Mouse (Mus musculus) spleen, postnatal 36 days (tissue): ENCODE data around the gene Vps35l.

Source experiments
- DNase-seq, 2 experiments: peaks; one replicate each; pipeline ENCODE4 v3.0.0; 2022; ENCODE audit warnings: low spot score in 2 of 2, mixed read lengths in 1 of 2

The Vps35l gene

DNA sequence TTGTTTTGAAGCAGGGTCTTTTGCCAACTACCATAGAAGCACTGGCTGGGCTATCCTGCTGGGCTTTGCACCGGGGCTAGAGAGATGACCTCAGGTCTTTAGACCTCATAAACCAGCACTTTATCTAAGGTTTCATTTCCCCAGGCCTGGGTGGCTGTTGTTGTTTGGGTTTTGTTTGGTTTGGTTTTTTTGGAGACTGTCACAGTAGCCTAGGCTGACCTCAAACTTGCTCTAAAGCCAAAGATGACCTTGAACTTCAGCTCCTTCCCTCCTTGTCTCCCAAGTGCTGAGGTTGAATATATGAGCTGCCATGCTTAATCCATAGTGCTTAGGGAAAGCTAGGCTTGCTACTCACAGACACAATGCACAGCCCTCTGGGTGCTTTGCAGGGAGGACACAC is 79.6 kb downstream of the Vps35l start:
- DNase-seq, result no peak

DNA sequence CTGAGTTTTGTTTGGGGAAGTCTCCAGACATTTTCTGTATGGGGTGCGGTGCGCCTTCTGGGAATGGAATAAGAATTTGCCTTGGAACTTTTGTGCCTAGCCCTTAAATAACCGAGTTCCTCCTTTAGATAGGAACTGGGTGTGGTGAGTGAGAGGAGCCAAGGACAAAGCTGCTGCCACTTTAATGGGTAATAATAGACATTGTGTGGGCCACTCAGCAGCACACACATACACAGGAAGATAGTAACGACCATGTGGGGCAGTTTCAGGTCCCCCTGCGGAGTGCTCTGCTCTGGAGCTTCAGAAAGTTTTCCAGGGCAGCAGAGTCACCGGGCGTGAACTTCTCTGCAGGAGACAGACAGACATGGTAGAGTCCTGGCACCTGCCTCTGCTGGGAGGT is 81.3 kb downstream of the Vps35l start:
- DNase-seq, result no peak

DNA sequence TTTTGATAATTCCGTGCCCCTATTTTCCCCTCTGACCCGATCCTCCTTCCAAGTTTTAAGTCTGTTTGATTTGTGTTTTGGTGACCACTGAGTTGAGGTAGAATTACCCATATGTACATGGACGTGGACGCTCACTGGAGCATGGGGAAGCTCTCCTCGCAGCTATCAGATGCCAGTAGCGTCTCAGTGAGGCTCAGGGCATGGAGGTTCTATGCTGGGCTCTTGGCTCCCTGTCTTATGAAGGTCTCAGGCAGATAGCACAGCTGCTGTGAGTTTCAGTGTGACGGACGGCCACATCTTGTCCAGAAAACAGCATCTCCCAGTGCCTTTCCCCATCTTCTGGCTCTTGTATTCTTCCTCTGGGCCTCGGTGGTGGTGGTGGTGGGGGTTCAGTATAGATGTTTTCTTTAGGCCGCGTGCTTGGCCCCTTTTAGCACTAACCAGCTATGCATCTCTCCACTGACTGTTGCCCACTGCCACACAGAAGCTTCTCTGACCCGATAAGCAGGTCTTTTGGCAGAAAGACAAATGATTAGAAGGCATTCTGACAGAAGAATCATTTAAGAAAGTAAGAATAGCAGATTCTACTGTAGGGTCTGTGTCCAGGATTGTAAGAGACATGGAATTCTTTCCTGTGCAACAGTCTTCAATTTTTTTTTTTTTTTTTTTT is 82.0 kb downstream of the Vps35l start:
- no peak for DNase-seq

DNA sequence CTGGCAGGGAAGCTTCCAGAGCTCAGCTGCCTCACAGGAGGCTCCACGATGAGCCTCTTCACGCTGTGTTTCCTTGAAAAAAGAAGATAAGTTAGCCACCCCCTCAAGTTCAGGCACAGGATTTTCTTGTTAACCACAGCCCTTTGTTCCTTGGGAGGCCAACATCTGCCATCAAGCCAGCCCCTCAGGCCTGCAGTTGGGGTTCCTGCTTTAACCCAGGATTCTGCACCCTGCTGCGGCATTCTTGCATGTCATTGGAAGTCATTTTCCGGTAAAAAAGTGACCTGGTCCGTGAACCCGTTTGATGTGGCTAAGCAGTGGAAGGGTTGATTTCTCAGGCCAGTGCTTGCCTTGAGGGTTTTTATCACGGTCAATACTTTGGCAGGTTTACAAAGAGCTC is 84.4 kb downstream of the Vps35l start:
- no peak for DNase-seq

DNA sequence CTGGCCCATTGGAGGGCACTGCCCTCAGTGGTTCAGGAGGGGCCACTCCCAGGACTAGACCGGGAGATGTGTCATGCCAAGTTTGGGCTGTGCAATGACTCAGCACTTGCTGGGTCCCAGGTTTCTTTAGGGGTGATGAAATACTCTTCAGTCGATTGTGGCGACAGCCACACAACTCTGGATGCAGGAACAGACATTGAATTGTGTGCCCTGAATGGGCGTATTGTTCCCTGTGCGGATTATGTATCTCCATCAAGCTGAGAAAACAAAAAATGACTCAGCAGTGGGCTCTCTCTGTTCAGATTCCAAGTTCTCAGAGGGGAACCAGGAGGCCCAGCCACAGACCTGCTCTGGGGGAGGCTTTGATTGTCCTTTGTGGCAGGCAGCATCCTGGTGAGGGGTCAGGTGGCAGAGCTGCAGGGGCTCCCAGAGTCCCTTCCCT is 88.0 kb downstream of the Vps35l start:
- DNase-seq, result no peak

DNA sequence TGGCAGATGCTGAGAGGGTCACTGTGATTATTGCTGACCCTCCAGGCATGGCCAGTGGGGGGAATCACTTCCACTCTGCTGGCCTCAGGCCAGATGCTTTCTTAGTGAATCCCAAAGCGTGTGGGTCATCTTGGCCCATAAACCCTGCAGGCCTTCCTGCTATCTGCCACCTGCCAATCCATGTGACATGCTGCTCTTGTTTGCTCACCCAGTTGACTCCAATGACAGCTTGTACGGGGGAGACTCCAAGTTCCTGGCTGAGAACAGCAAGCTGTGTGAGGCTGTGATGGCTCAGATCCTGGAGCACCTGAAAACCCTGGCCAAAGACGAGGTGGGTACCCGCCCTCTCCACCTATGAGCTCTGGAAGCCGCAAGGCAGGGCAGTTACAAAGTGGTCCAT is 97.9 kb downstream of the Vps35l start:
- no peak for DNase-seq

DNA sequence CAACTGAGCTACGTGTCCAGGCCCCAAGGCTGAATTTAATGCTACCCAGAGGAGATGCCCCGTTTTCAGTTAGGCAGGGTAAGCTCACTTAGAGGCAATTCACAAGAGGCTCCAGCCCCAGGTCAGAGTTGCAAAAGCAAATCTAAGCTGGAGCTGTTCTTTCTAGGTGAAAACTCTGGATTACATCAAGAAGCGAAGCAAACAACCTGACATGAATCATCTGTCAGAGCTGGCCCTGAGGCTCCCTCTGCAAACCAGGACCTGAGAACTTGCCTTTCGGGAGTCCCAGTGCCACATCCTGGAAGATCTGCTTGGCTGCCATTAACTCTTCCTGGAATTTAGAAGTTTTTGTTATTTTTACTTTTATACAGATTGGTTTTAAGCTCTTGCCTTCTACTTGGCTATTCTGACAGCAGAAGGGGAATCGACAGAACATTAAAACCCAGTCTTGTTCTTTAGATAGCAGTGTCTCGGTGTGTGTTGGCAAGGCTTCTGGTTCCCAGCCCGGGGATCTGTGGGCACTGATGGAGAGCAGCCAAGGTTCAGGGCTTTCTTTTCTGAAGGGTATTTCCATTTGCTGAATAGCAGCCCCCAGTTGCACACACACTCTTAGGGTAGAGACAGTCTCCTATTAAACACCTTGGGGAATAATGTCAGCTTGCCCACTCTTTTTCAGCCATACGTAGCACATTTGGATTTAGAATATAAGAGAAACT is 101.2 kb downstream of the Vps35l start:
- DNase-seq, result no peak

DNA sequence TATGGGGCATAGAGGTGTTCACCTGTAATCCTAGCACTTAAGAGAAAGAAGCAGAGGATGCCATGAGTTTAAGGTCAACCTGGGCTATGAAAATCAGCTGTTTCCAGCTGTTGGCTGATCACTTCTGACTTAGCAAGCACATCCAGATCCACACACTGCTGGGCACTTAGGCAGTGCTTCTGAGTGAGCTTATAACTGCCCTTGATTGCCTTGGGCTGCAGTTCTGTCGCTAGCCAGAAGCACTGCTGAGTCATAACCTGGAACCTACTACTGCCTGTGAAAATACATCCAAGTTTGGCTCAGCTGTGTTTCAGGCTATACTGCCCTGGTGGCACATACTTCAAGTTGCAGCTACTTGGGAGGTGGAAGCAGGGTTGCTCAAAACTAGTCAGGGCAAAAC is 101.8 kb downstream of the Vps35l start:
- DNase-seq, result no peak

DNA sequence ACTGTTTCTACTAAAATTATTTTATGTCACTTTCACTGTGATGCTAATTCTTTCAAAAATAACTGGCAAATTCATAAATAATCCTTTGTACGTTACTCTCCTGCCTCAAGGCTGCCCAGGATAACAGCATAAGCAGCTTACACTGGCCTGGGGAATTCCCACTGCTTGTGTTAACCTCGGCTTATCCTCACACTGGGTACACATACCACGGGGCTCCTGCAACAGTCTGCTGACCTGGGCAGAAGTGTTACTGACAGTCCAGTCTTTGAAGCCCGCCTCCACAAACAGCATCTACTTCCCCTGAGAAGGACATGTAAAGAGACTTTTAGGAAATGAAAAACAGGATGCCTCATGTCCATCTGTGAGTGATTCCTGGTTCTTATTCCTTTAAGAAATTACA is 102.9 kb downstream of the Vps35l start:
- no peak for DNase-seq

DNA sequence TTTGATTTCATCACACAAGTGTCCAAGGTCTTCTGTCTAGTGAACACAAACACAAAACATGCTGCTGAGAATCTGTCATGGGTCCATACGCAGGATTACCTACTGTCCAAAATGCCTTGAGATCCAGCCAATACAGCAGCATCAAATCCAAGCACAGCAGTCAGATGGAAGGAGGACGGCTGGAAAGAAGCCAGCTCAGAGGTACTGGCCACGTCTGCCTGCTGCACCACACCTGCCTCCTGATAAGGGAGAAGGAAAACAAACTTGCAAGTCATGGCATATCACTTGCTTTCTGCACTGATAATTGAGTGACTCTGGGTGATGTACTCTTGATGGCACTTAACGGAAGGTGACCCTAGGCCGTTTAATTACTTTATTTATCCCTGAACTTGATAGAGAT is 105.1 kb downstream of the Vps35l start:
- no peak for DNase-seq

DNA sequence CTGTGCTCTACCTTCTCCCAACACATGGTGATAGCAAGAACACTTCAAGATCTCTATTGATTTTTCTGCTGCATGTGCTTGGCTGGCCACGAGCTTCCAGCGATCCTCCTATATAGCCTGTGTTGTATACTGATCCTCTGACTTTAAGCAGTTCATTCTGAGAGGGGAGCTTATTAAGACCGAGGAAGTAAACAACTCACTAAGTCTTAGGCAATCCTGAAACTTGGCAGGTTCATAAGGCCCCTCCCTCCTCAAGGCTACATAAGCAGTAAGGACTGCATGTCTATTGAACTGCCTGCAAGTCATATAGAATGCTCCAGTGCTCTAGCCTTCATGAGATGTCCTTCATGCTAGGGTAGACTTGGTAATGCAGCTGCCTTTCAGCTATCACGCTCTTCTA is 106.3 kb downstream of the Vps35l start:
- no peak for DNase-seq

DNA sequence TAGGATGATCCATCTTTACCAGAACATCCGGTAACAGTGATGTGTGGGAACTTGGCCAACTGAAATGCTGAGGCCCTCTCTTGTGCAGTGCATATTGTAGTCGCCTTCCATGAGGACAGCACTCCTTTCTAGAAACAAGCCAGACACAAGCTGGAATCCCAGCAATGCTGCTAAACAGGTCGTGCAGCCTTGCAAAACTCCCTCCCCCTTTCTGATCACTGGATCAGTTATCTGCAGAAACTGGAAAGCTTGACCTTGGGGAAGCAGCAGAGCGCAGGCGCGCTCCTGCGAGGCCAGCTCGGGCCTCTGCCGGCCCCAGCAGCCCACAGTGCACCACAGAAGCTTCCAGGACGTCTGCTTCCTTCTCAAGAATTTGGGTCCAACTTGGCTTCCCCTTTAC is 108.8 kb downstream of the Vps35l start:
- no peak for DNase-seq

DNA sequence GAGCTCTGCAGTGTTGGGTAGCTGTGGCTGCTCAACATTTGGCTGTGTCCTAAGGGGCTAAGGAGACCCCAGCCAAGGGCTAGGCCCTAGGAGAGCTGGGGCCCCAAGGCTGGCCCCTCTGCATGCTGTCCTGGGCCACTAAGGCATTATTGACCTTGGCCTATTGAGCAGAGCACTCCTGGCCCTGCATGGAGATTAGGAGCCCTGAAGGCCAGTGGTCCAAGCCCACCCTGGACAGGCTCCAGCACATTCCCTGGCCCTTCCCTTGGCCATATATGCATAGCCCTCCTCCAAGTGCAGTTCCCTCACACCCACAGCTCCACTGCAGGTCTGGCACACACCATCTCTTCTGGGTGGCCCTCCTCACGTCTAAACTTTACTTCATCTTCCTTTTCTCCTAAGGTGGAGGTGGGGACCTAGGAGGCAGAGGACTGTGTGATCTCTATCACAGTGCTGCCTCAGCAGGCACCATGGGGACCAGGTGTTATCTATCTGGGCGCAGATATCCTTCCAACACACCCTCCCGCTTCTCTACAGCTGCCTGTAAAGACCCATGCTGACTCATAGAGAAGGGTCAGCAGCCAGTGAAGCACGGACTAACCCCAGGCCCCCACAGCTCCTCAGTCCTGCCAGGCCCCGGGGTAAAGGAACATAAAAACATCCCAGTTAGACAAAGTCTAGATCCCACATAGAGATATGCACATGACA is 109.7 kb downstream of the Vps35l start:
- no peak for DNase-seq

DNA sequence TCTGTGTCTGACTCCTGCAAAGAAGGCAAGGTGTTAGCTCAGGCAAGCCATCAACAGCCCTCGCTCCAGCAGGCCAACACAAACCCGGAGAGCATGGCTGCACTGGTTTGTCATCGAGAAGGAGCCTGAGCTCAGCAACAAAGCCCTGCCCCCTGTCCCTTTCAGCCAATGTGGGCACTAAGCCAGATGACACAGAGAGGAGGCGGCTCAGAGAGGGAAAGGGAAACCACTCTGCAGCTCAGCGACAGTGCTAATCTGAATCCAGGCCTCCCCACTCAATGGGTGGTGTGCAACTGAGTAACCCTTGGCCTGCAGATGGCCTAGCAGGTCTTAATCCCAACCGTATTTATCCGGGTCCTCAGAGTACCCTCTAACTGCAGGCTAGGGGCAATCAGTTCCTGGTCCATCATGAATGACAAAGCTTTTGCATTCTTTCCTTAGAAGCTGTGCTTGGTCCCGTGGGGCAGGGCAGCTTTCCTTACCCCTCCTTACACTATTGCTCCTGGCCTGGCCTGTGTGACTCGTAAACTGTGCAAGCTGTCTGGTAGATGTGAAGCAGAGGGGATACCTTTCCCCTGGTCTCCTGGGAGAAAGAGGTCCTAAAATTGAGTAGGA is 110.8 kb downstream of the Vps35l start:
- DNase-seq, result no peak

DNA sequence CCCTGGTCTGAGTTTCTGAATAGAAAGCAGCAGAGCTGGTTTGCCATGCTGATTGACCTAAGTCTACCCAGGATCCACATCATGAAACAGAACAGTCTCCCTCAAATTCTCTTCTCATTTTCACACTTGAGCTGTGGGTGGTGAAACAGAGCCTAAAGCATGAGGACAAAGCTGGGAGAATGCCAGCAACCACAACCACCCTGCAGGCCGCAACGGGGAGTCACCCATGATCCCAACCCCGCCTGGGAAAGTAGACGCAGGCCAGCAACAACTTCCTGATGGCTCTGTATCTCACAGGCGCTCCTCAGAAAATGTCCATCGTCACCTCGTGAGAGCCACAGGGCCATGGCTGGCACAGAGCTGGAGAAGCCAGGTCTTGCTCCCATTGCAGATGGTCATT is 111.5 kb downstream of the Vps35l start:
- no peak for DNase-seq

DNA sequence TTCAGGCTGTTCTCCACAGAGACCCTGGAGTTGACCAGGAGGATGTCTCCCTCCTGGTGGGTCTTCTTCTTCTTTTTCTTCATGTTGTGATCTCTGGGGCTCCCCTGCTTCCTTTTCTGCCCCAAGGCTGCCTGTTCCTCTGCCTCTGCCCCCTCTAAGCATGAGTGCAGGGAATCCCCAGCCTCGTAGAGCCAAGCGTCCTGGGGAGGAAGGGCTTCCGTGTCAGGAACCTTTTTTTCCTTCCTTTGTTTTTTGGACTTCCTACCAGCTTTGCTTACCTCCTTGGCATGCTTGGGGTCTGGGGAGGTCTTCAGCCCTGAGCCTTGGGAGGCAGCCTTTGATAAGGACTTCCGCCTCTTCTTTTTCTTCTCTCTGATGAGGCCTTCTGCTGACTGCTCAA is 112.6 kb downstream of the Vps35l start:
- DNase-seq, result no peak

DNA sequence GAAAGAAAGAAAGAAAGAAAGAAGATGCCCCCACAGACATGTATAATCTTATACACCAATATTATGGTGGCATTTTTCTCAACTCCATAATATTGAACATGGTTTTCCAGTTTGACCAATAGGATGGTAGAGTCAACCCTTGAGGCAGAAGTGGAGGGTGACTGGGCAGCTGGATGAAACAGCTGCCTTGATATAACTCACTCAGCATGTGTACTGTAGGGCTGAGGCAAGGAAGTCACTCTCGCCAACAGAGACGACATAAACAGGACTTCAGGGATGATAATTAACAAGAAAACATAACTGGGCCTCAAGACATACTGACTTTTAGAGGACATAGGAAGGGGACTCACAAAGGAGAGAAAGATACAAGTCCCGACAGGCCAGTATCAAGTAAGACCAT is 114.6 kb downstream of the Vps35l start:
- DNase-seq, result no peak

DNA sequence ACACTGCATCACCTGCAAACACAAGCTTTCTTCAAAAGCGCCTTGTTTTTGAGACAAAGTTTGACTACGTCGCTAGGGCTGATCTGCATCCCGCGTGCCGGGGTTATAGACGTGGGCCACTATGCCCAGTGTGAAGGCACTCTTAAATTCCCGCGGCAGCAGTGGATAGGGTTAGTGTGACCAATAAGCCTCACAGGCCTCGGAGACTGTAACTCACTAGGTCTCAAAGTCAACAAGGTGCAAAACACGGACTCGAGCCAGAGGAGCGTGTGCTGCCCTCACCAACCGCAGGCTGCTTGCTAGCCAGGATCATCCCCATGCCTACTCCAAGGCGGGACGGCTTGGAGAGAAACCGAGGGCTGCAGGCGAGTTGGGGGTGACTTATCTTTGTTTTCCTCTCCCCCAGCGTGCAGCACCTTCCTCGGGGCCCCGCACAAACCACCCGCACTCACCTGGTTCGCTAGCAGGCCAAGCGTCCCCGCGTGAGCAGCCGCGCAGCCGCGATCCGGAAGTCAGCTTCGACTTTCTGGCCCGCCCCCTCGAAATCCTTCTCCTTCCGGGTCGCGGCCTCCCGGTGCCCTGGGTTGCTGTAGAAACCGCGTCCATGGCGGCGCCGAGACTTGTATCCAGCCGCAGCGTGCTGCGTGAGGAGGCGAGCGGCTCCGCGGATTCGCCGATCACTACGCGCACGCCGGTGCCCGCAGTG is 115.3 kb downstream of the Vps35l start, which contains the start of gene Iqck:
TSS of gene Iqck (plus strand) at position 582 of the 706 bp plus-strand sequence.
- peak; percentile 84 to 86 for DNase-seq

DNA sequence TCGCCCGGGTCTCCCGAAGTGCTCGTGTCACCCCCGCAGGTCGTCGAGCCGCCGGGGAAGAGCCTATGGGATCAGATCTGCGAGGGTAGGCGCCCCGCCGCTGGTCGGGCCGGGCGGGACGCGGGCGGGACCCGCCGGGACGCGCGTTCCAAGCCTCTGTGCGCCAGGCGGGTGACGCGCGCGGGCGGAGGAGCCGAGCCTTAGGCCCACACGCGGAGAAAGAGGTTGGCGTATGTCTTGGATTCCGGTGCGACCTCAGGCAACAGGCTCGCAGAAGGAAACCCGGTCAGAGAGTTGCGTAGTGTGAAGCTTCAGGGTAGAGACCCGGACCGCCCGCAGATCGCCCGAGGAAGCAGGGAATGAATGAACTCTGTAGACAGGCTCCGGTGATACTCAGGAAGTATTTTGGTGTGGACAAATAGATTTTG is 115.9 kb downstream of the Vps35l start, which contains the start of gene Knop1:
TSS of gene Knop1 (minus strand) at position 378 of the 428 bp plus-strand sequence.
- DNase-seq, result no peak

DNA sequence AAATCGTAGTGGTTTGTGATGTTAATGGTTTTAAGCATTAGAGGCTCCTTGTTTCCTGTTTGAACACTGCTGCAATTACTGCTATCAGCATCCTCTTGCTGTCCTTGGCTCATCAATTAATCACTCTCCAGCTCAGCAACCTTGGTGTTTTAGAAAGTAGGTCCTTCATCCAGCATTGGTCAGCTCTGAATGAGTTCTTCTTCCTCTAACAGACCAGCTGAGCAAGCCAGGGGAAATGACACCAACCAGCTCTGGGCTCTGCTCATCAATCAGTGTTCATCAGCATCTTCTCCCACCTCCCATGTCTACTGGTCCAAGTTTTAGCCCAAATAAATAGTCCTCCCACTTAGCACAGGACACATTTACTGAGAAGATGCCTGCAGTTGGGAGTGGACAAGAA is 118.6 kb downstream of the Vps35l start:
- no peak for DNase-seq

DNA sequence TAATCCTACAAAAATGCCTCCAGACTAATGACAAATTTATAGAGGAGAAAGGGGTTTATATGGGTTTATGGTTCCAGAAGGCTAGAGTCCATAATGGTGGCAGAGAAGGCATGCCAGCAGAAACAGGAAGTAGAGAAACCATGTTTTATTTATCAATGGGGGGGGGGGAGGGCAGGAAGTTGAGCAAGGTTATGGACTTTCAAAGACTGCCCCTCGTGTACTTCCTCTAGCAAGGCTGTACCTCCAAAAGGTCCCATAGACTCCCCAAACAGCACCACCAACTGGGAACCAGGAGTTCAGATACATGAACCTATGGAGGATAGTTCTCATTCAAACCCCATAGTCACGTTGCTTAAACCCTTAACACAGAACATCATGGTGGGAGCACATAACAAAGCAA is 125.3 kb downstream of the Vps35l start:
- DNase-seq, result no peak
